Comparison of ENCODE assay signal across 11 mouse cellular contexts in the genomic region with DNA sequence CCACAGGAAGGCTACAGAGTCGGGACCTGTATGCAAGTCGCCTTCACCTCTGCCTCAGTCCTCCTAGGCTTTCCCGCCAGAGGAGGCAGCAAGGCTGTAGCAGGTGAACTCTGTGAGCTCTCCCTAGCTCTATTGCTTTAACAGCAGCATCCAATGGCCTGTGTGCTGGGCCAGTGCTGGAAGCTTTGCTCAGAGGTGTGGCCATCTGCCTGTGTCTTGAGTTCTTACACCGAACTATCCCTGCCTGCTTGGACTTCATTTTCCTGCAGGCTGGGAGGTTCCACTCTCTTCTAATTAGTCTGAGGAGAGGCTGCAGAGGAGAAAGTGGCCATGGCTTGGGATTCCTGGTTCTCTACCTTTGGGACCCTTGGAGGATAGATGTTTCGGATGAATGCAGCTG. TPM values are rescaled to one million over a fixed set of nuclear protein-coding genes. Genes with fewer than 3 reads are reported as not detected.
DNase-seq lines count a peak whose midpoint lies in the region; ATAC-seq and TF ChIP-seq lines count a peak whose summit lies in the region.
"Had no signal": no experiment of that assay in that cellular context is flagged by ENCODE, and none has a peak within 500 bp of the region (broad histone marks: within the 10 kb centered on the region; RNA-seq: fewer than 3 reads in every experiment).

No protein-coding gene starts in this region.

- H3K27ac ChIP-seq in kidney, embryonic 16.5 days (ENCODE audit: low read length) = peak overlapping the region; percentile 1; the same call in 1 of the 2 replicates
- no peak overlapping the region for H3K27ac ChIP-seq in kidney, adult 2 months (ENCODE audit: insufficient read depth, low read depth, low read length)
- peak overlapping the region; percentile 89 for H3K27ac ChIP-seq in embryonic facial prominence, embryonic 12.5 days
- peak overlapping the region; percentile 84 for H3K27ac ChIP-seq in hindbrain, embryonic 14.5 days
- peak overlapping the region; percentile 97 for H3K27ac ChIP-seq in midbrain, postnatal 0 days (ENCODE audit: low read depth, low read length)
- H3K27ac ChIP-seq: liver, embryonic 14.5 days had no signal

- no peak overlapping the region for H3K9ac ChIP-seq in kidney, embryonic 16.5 days (replicated peaks; ENCODE audit: low read length)
- peak overlapping the region; percentile 33 for H3K9ac ChIP-seq in embryonic facial prominence, embryonic 12.5 days
- peak overlapping the region; percentile 40; the same call in 1 of the 2 replicates for H3K9ac ChIP-seq in hindbrain, embryonic 14.5 days
- H3K9ac ChIP-seq in midbrain, postnatal 0 days (replicated peaks; ENCODE audit: low read length, poor library complexity, severe bottlenecking) = peak overlapping the region; percentile 82
- H3K9ac ChIP-seq: liver, embryonic 14.5 days had no signal

- H3K4me3 ChIP-seq in kidney, embryonic 16.5 days (ENCODE audit: low read length) = no peak overlapping the region
- no peak overlapping the region for H3K4me3 ChIP-seq in kidney, adult 2 months (ENCODE audit: insufficient read depth, low read depth, low read length)
- H3K4me3 ChIP-seq in embryonic facial prominence, embryonic 12.5 days = no peak overlapping the region
- H3K4me3 ChIP-seq in hindbrain, embryonic 14.5 days (replicated peaks; ENCODE audit: low read length) = no peak overlapping the region
- no peak overlapping the region for H3K4me3 ChIP-seq in midbrain, postnatal 0 days (ENCODE audit: low read depth, low read length)
- H3K4me3 ChIP-seq: erythroblast, embryonic 14.5 days had no signal

- 0 out of 2 replicates have a peak overlapping the region, but pooled peaks have one; percentile 82 for H3K4me2 ChIP-seq in kidney, embryonic 16.5 days (replicated peaks; ENCODE audit: low read depth, low read length)
- peak overlapping the region; percentile 76 for H3K4me2 ChIP-seq in embryonic facial prominence, embryonic 12.5 days (replicated peaks)
- peak overlapping the region; percentile 65 for H3K4me2 ChIP-seq in hindbrain, embryonic 14.5 days (replicated peaks)
- H3K4me2 ChIP-seq in midbrain, postnatal 0 days (ENCODE audit: low read depth, low read length, poor library complexity, severe bottlenecking) = peak overlapping the region; percentile 75

- 33% methylated on average over 5 of the region's 5 CpGs for WGBS in kidney, embryonic 16.5 days
- WGBS in kidney, adult 2 months = 59% methylated on average over 5 of the region's 5 CpGs
- WGBS in embryonic facial prominence, embryonic 12.5 days = 22% methylated on average over 5 of the region's 5 CpGs
- 25% methylated on average over 5 of the region's 5 CpGs for WGBS in hindbrain, embryonic 14.5 days
- WGBS in midbrain, postnatal 0 days = 17% methylated on average over 5 of the region's 5 CpGs

- TF ChIP-seq CTCF in kidney, adult 2 months (conservative IDR thresholded peaks at IDR 0.05; ENCODE audit: insufficient read depth, insufficient read length, low read depth, low read length) = no peak
- no peak for TF ChIP-seq CTCF in midbrain, postnatal 0 days (IDR thresholded peaks at IDR 0.05)

- peaks cover 46% of the 10 kb centered on the region for H3K4me1 ChIP-seq in kidney, embryonic 16.5 days (ENCODE audit: insufficient read depth, low read length)
- peaks cover 3% of the 10 kb centered on the region; the same call in 1 of the 2 replicates for H3K4me1 ChIP-seq in kidney, adult 2 months (ENCODE audit: control insufficient read depth, insufficient read depth, low read length)
- peaks cover 44% of the 10 kb centered on the region for H3K4me1 ChIP-seq in embryonic facial prominence, embryonic 12.5 days
- H3K4me1 ChIP-seq in hindbrain, embryonic 14.5 days (replicated peaks; ENCODE audit: control insufficient read depth, insufficient read depth, low read length) = peaks cover 55% of the 10 kb centered on the region
- H3K4me1 ChIP-seq in midbrain, postnatal 0 days (ENCODE audit: insufficient read depth, low read length) = peaks cover 22% of the 10 kb centered on the region

- H3K36me3 ChIP-seq in kidney, embryonic 16.5 days (ENCODE audit: insufficient read depth, low read length) = no peaks in the 10 kb centered on the region
- no peaks in the 10 kb centered on the region for H3K36me3 ChIP-seq in kidney, adult 2 months (ENCODE audit: control insufficient read depth, insufficient read depth, low read length)
- H3K36me3 ChIP-seq in embryonic facial prominence, embryonic 12.5 days = no peaks in the 10 kb centered on the region
- peaks cover 18% of the 10 kb centered on the region; the same call in 1 of the 2 replicates for H3K36me3 ChIP-seq in hindbrain, embryonic 14.5 days (replicated peaks; ENCODE audit: control insufficient read depth, insufficient read depth)
- peaks cover 8% of the 10 kb centered on the region; the same call in 1 of the 2 replicates for H3K36me3 ChIP-seq in midbrain, postnatal 0 days (ENCODE audit: insufficient read depth, low read length)

- H3K27me3 ChIP-seq in kidney, embryonic 16.5 days (ENCODE audit: insufficient read depth, low read length) = no peaks in the 10 kb centered on the region
- no peaks in the 10 kb centered on the region for H3K27me3 ChIP-seq in kidney, adult 2 months (replicated peaks; ENCODE audit: control insufficient read depth, insufficient read depth, low read length)
- H3K27me3 ChIP-seq in embryonic facial prominence, embryonic 12.5 days = no peaks in the 10 kb centered on the region
- H3K27me3 ChIP-seq in hindbrain, embryonic 14.5 days (ENCODE audit: control insufficient read depth, insufficient read depth, low read length) = no peaks in the 10 kb centered on the region
- no peaks in the 10 kb centered on the region for H3K27me3 ChIP-seq in midbrain, postnatal 0 days (ENCODE audit: insufficient read depth, low read length)

- DNase-seq in kidney, adult 2 months = no peak
- no peak for DNase-seq in hindbrain, embryonic 14.5 days (ENCODE audit: low spot score)
- no peak for DNase-seq in midbrain, postnatal 0 days (ENCODE audit: low spot score)
- DNase-seq in retina, postnatal 1 day = no peak
- no peak for DNase-seq in left cerebral cortex, adult 8-10 months (ENCODE audit: low spot score in 2 of 2)
- DNase-seq: adrenal gland, postnatal 10 days had no signal

- H3K9me3 ChIP-seq in kidney, embryonic 16.5 days (ENCODE audit: low read length) = no peaks in the 10 kb centered on the region
- no peaks in the 10 kb centered on the region for H3K9me3 ChIP-seq in embryonic facial prominence, embryonic 12.5 days
- H3K9me3 ChIP-seq in hindbrain, embryonic 14.5 days (ENCODE audit: control insufficient read depth, low read length) = no peaks in the 10 kb centered on the region
- H3K9me3 ChIP-seq in midbrain, postnatal 0 days (ENCODE audit: low read length) = no peaks in the 10 kb centered on the region

- ATAC-seq in kidney, embryonic 16.5 days (ENCODE audit: low FRiP score, low TSS enrichment) = no peak
- ATAC-seq in embryonic facial prominence, embryonic 12.5 days (ENCODE audit: insufficient number of reproducible peaks, insufficient read depth, low FRiP score, low TSS enrichment) = no peak
- no peak for ATAC-seq in hindbrain, embryonic 14.5 days (ENCODE audit: low FRiP score)
- ATAC-seq in midbrain, postnatal 0 days (ENCODE audit: low FRiP score) = no peak

- no peak for TF ChIP-seq POLR2A in kidney, adult 2 months (IDR thresholded peaks at IDR 0.05; ENCODE audit: low read depth, low read length)

RNA-seq across cellular contexts. Expression of a gene that starts 4.9 kb away (rescaled TPM):
- polyA plus RNA-seq in kidney, embryonic 16.5 days (2015; fragmentation: Nextera tagmentation; extraction: Ambion mirVana) = 17.2 and 19.5 TPM in 2 replicates
- polyA plus RNA-seq in kidney, adult 2 months (2012; rRNA removed) = 7.7 and 9.0 TPM in 2 replicates
- polyA plus RNA-seq in embryonic facial prominence, embryonic 12.5 days (2016; fragmentation: Nextera tagmentation; extraction: Ambion mirVana) = 27.9 and 33.8 TPM in 2 replicates
- 43.9 and 47.5 TPM in 2 replicates for polyA plus RNA-seq in hindbrain, embryonic 14.5 days (2014; fragmentation: Nextera tagmentation; extraction: Ambion mirVana)
- total RNA-seq in midbrain, postnatal 0 days (2014; rRNA removed) = 73.3 and 82.1 TPM in 2 replicates
- 49.7 and 50.1 TPM in 2 replicates for polyA plus RNA-seq in midbrain, postnatal 0 days (2015; fragmentation: Nextera tagmentation; extraction: Ambion mirVana)
- 10 to 100 TPM; 85.6 to 93.8 (median 89.3) TPM for total RNA-seq in left cerebral cortex, adult 8-10 months (2022)

RNA-seq across cellular contexts. Expression of a gene that starts 6.0 kb away (rescaled TPM):
- 95.6 and 99.3 TPM in 2 replicates for polyA plus RNA-seq in kidney, embryonic 16.5 days (2015; fragmentation: Nextera tagmentation; extraction: Ambion mirVana)
- polyA plus RNA-seq in kidney, adult 2 months (2012; rRNA removed) = 54.9 and 62.1 TPM in 2 replicates
- polyA plus RNA-seq in embryonic facial prominence, embryonic 12.5 days (2016; fragmentation: Nextera tagmentation; extraction: Ambion mirVana) = 114 and 119 TPM in 2 replicates
- polyA plus RNA-seq in hindbrain, embryonic 14.5 days (2014; fragmentation: Nextera tagmentation; extraction: Ambion mirVana) = 77.8 and 86.7 TPM in 2 replicates
- total RNA-seq in midbrain, postnatal 0 days (2014; rRNA removed) = 78.4 and 96.9 TPM in 2 replicates
- polyA plus RNA-seq in midbrain, postnatal 0 days (2015; fragmentation: Nextera tagmentation; extraction: Ambion mirVana) = 107 and 116 TPM in 2 replicates
- 10 to 100 TPM; 30.3 to 37.4 (median 35.2) TPM for total RNA-seq in left cerebral cortex, adult 8-10 months (2022)

RNA-seq across cellular contexts. Expression of a gene that starts 8.5 kb away (rescaled TPM):
- 6.7 TPM in 1 of 2 replicates, not detected in the other for polyA plus RNA-seq in kidney, embryonic 16.5 days (2015; fragmentation: Nextera tagmentation; extraction: Ambion mirVana)
- not detected in 2 replicates for polyA plus RNA-seq in kidney, adult 2 months (2012; rRNA removed)
- polyA plus RNA-seq in embryonic facial prominence, embryonic 12.5 days (2016; fragmentation: Nextera tagmentation; extraction: Ambion mirVana) = not detected in 2 replicates
- 9.6 and 17.2 TPM in 2 replicates for polyA plus RNA-seq in hindbrain, embryonic 14.5 days (2014; fragmentation: Nextera tagmentation; extraction: Ambion mirVana)
- total RNA-seq in midbrain, postnatal 0 days (2014; rRNA removed) = not detected in 2 replicates
- polyA plus RNA-seq in midbrain, postnatal 0 days (2015; fragmentation: Nextera tagmentation; extraction: Ambion mirVana) = 15.9 and 18.2 TPM in 2 replicates
- not detected for total RNA-seq in left cerebral cortex, adult 8-10 months (2022)
- polyA plus RNA-seq: erythroblast, embryonic 14.5 days; liver, embryonic 14.5 days; myocyte had no signal

RNA-seq across cellular contexts. Expression of a gene that starts 12.7 kb away (rescaled TPM):
- polyA plus RNA-seq in kidney, embryonic 16.5 days (2015; fragmentation: Nextera tagmentation; extraction: Ambion mirVana) = 2.0 and 2.9 TPM in 2 replicates
- 3.4 and 5.6 TPM in 2 replicates for polyA plus RNA-seq in kidney, adult 2 months (2012; rRNA removed)
- 3.0 and 3.7 TPM in 2 replicates for polyA plus RNA-seq in embryonic facial prominence, embryonic 12.5 days (2016; fragmentation: Nextera tagmentation; extraction: Ambion mirVana)
- 5.0 and 8.6 TPM in 2 replicates for polyA plus RNA-seq in hindbrain, embryonic 14.5 days (2014; fragmentation: Nextera tagmentation; extraction: Ambion mirVana)
- total RNA-seq in midbrain, postnatal 0 days (2014; rRNA removed) = 2.6 and 2.7 TPM in 2 replicates
- 0.99 and 1.3 TPM in 2 replicates for polyA plus RNA-seq in midbrain, postnatal 0 days (2015; fragmentation: Nextera tagmentation; extraction: Ambion mirVana)
- total RNA-seq in left cerebral cortex, adult 8-10 months (2022) = 1 to 10 TPM; 2.1 to 4.8 (median 3.2) TPM

RNA-seq across cellular contexts. Expression of a gene that starts 41.7 kb away (rescaled TPM):
- polyA plus RNA-seq in kidney, embryonic 16.5 days (2015; fragmentation: Nextera tagmentation; extraction: Ambion mirVana) = 209 and 212 TPM in 2 replicates
- polyA plus RNA-seq in kidney, adult 2 months (2012; rRNA removed) = 572 and 616 TPM in 2 replicates
- polyA plus RNA-seq in embryonic facial prominence, embryonic 12.5 days (2016; fragmentation: Nextera tagmentation; extraction: Ambion mirVana) = 228 and 230 TPM in 2 replicates
- polyA plus RNA-seq in hindbrain, embryonic 14.5 days (2014; fragmentation: Nextera tagmentation; extraction: Ambion mirVana) = 158 and 166 TPM in 2 replicates
- 150 and 181 TPM in 2 replicates for total RNA-seq in midbrain, postnatal 0 days (2014; rRNA removed)
- 90.3 and 103 TPM in 2 replicates for polyA plus RNA-seq in midbrain, postnatal 0 days (2015; fragmentation: Nextera tagmentation; extraction: Ambion mirVana)
- total RNA-seq in left cerebral cortex, adult 8-10 months (2022) = 100 to 1,000 TPM; 481 to 511 (median 488) TPM
